Mouse (Mus musculus): ENCODE measurements at regions not wholly inside any gene's neighbourhood (a gene's known extent, or its start where the extent isn't known, plus 50 kb on each side); places are given as distances from the start of the nearest gene placed in this dataset.
"Not testable (repeated sequence)": the region's sequence is repeated elsewhere in the genome, so short reads cannot be mapped to it uniquely, and the experiment has no call there.

- ATAC-seq (replicated peaks; ENCODE audit: low FRiP score, low TSS enrichment, poor library complexity, severe bottlenecking): 0 out of 2 replicates have a peak, but pooled peaks have one; percentile 63
These were observed 174.6 kb downstream of the Eepd1 start for GRCm38 (mm10) chr9:25655767-25656513.

DNA sequence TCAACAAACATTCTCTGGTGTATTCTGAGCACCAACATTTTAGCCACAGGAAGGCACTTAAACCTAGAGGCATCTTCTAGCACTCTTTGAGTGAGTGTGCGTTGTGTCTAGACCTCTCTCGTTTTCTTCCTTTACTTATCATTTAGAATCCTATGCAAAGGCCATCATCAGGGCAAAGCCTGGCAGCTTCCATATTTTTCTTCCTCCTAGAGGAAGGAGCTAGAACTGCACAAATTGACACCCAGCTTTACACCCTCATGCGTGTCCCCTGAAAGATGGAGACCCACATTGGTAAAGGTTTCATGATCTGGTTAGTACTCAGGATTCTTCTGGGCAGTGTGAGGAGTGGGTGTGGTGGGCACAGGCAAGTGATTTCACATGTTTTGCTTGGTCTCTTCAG is 175.2 kb downstream of the Eepd1 start:
- no peak for ATAC-seq (replicated peaks; ENCODE audit: low FRiP score, low TSS enrichment, poor library complexity, severe bottlenecking)

DNA sequence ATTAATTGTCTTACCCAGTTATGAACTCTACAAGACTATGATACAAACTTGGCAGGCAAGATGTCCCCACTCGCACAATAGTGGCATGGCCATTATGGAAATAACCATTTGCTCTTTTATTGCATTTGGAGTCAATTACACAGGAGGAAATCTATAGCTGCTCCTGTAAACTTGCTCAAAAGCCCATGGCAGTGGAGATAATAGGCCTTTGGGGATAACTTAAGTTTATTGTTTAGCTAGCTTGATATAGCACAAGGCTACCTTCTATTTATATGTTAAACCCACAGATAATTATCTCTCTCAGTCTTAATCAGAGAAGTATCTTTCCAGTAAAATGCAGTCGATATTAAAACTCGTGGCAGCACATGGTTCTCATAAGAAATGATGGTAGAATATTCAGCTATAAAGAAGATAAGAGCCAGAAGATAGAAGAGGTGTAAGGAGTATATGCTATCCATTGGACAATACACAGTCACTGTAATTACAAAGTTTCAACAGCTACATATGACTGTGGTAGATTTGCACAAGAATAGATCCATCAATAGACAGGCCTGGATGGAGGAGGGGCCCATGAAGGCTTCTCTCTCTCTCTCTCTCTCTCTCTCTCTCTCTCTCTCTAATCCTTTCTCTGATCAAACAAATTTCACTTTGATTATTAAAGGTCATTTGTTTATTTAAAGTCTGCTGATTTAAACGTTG is 202.4 kb downstream of the Eepd1 start:
- ATAC-seq (replicated peaks; ENCODE audit: low FRiP score, low TSS enrichment, poor library complexity, severe bottlenecking): no peak

- no peak for ATAC-seq (replicated peaks; ENCODE audit: low FRiP score, low TSS enrichment, poor library complexity, severe bottlenecking)
These were observed 212.3 kb downstream of the Eepd1 start for GRCm38 (mm10) chr9:25693632-25694031.

GRCm38 (mm10) chr9:25695018-25695417 is 213.7 kb downstream of the Eepd1 start:
- ATAC-seq (replicated peaks; ENCODE audit: low FRiP score, low TSS enrichment, poor library complexity, severe bottlenecking): no peak

DNA sequence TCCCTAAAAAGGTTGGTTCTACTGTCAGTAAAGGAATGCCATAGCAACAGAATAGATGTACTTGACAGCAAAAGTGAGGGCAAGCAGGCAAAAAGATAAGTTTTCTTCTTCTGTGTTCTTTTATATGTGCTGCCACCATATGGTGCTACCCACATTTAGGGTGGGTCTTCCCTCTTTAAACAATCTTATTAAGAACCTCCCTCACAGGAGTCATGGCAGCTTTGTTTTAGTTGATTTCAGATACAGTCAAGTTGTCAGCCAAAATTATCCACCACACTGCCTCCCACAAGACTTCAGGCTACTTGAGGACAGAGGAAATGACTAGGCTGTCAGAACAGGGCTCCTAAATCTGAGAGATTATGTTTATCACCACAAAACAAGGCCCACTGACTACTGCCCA is 232.3 kb downstream of the Eepd1 start:
- no peak for ATAC-seq (replicated peaks; ENCODE audit: low FRiP score, low TSS enrichment, poor library complexity, severe bottlenecking)

DNA sequence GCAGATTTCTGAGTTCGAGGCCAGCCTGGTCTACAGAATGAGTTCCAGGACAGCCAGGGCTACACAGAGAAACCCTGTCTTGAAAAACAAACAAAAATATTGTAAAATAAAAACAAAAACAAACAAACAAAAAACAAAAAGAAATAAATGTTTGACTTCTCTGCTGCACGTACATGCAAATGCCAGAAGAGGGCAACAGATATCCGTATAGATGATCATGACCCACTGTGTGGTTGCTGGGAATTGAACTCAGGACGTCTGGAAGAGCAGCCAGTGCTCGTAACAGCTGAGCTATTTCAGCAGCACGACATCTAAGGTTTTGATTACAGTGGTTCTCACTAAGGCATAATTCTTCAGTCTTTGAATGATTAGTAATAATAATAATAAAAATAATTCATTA is 262.8 kb downstream of the Eepd1 start:
- no peak for ATAC-seq (replicated peaks; ENCODE audit: low FRiP score, low TSS enrichment, poor library complexity, severe bottlenecking)

DNA sequence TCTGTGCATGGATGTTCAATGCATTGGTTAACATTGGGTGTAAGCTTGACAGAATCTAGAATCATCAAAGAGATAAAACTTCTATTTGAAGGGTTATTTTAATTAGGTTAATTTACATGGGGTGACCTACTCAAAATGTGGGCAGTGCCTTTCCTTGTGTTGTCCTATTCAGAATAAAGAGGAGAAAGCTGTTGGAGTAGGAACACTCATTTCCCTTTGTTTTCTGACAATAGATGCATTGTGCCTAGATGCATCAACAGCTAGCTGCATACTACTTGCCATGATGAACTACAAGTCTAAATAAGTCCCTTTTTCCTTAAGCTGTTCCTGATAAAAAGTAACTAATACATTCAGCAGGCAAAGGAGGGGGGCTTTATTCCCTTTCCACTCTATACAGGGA is 269.8 kb downstream of the Eepd1 start:
- no peak for ATAC-seq (replicated peaks; ENCODE audit: low FRiP score, low TSS enrichment, poor library complexity, severe bottlenecking)

- no peak for ATAC-seq (replicated peaks; ENCODE audit: low FRiP score, low TSS enrichment, poor library complexity, severe bottlenecking)
These were observed 292.6 kb downstream of the Eepd1 start for GRCm38 (mm10) chr9:25773899-25774298.

DNA sequence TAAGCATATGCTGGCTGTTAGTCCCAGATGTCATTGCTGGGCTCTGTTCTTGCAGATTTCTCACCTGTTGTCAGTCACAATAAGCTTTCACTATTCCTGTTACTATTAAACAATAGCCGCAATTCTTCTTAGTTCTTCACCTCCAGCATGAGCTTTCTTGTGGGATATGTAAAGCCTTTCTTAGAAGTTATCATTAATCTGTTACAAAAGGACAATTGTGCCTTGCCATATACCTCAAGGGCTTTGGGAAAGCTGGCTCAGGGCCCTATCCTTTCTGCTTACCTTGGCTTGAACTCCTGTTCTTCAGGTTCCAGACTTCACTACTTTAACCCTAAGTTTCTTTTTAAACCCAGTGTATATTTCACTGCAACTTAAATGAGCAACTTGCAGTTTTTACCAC is 301.3 kb downstream of the Eepd1 start:
- ATAC-seq (replicated peaks; ENCODE audit: low FRiP score, low TSS enrichment, poor library complexity, severe bottlenecking): no peak

DNA sequence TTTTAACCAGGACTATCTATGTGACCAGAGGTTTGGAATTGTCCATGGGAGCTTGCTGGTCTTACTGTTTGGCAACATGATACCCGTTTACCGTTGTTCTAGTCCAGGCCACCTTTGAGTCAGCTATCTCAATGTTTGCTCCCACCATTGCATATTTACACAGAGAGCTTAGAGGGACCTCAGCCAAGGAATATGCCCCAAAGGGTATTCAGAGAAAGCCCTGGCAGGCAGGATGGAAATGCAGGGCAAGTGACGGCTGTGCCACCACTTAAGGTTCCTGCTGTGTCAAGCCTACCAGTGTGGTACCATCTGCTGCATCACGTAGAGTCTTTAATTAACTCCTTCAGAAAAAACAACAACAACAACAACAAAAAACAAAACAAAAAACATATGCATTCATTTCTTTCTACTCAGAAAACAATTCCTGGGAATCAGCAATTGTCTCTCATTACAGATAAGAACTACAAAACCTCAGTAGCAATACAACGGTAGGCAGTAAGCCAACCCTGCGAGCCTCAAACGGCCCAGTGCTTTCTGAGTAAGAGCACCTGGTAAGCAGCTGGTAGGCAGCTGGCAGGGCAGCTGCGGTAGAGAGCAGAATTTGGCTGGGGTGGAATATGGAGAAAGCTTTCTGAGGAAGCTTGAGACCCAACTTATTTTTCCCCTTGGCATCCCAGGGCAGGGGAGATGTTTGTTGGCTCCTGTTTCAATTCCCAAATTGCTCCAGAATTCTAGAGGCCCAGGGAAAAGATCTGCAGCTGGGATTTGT is 314.0 kb downstream of the Eepd1 start:
- ATAC-seq (replicated peaks; ENCODE audit: low FRiP score, low TSS enrichment, poor library complexity, severe bottlenecking): no peak

- ATAC-seq (replicated peaks; ENCODE audit: low FRiP score, low TSS enrichment, poor library complexity, severe bottlenecking): no peak
These were observed 328.2 kb downstream of the Eepd1 start for GRCm38 (mm10) chr9:25809562-25809961.

DNA sequence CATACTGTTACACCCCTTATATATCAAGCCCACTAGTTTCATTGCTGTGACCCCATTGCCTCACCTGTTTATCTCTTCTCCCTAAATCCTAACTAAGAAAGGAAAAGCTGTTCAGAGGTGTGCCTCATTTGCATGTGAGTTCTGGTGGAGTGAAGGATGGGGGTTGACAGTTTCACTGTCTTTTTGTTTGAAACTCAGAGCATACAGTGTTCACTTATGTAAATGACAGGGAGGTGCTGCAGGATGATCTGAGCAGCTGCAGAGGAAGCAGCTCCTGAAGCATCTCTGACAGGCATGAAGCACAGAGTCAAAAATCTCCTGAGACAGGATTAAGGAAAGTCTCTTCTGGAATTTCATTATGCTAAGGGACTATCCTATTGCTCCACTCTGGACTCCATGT is 351.9 kb downstream of the Eepd1 start:
- no peak for ATAC-seq (replicated peaks; ENCODE audit: low FRiP score, low TSS enrichment, poor library complexity, severe bottlenecking)

- not testable (repeated sequence) for ATAC-seq (replicated peaks; ENCODE audit: low FRiP score, low TSS enrichment, poor library complexity, severe bottlenecking)
These were observed 368.6 kb downstream of the Eepd1 start for GRCm38 (mm10) chr9:25849914-25850313.

DNA sequence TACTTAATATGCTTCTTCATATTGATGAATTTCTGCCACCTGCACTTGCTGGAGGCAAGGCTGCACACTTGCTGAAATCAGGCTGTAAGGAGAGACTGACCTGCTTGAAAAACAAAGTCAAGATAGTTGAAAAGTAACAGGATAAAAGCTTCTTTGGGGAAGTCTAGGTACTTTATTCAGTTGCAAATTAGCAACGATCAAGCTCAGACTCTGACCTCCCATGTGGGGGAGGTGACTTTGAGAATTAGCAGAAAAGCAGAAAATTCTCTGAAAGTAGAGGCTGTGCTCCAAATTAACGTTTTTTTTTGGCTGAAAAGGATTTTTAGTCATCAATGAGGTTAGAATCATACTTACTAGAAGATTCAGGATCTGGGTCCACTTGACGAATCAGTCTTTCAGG is 369.3 kb downstream of the Eepd1 start:
- ATAC-seq (replicated peaks; ENCODE audit: low FRiP score, low TSS enrichment, poor library complexity, severe bottlenecking): not testable (repeated sequence)

DNA sequence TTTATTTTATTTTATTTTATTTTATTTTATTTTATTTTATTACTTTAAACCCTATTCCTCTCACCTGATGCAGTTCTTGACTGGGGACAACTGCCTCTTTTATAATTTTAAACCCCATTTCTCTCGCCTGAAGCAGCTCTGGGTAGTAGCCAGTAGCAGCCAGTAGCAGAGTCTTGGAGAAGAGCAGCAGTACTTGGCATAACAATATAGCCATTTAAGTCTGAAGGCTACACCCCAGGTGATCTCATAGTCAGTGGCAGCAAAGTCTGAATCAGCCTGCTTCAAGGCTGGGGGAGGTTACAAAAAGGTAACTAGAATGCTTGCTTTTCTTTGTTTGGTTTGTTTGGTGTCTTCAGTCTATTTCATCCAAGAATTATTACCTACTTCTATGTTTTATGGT is 373.2 kb downstream of the Eepd1 start:
- ATAC-seq (replicated peaks; ENCODE audit: low FRiP score, low TSS enrichment, poor library complexity, severe bottlenecking): no peak

GRCm38 (mm10) chr9:25870260-25870659 is 388.9 kb downstream of the Eepd1 start:
- ATAC-seq (replicated peaks; ENCODE audit: low FRiP score, low TSS enrichment, poor library complexity, severe bottlenecking): no peak

DNA sequence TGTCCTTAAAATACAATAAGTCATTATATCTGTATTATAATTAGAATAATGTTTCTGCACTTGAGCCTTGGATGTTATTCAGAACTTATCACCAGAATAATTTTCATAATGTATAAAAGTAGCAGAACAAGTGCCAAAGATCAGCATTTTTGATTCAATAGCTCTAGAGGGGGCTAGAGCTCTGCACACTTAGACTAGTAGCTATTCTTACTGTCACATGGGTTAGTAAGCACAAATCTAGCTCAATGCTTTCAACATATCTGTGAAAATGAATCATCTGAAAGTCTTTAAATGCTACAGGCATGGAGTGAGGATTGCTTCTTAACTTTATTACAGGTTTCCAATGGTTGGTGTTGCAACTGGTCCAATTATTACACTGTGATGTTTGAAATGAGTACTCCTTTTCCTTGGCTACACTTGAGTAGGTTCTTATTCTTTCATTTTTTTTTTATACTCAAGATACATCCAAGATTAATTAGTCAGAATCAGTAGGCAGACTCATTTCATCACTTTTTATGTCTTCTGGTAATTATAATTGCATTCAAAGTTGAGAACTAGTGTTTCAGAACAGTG is 415.1 kb downstream of the Eepd1 start:
- no peak for ATAC-seq (replicated peaks; ENCODE audit: low FRiP score, low TSS enrichment, poor library complexity, severe bottlenecking)

Measured in megakaryocyte-erythroid progenitor cell, adult 5-6 weeks (primary cell).